Mouse (Mus musculus) small intestine, adult 2 months (tissue): Measurements from ENCODE around the gene Mpv17.
A peak's percentile ranks its signal among the peaks of the same experiment; 100 is the strongest.

Source experiments
- CTCF ChIP-seq: fragments of 200-500 bp; IDR thresholded peaks from 2 replicates; pipeline ENCODE4 v1.5.1; 2012; ENCODE audit warnings: low read depth, mild to moderate bottlenecking, control low read depth, inconsistent platforms, low read length, moderate library complexity, mixed read lengths; ENCODE audit not compliant: insufficient replicate concordance, insufficient read length; ENCODE audit errors: extremely low read depth
- POLR2A ChIP-seq: fragments of 200-500 bp; IDR thresholded peaks from 2 replicates; pipeline ENCODE4 v1.6.1; 2012; ENCODE audit warnings: low read depth, mild to moderate bottlenecking, control low read depth, inconsistent platforms, low read length, moderate library complexity

DNA sequence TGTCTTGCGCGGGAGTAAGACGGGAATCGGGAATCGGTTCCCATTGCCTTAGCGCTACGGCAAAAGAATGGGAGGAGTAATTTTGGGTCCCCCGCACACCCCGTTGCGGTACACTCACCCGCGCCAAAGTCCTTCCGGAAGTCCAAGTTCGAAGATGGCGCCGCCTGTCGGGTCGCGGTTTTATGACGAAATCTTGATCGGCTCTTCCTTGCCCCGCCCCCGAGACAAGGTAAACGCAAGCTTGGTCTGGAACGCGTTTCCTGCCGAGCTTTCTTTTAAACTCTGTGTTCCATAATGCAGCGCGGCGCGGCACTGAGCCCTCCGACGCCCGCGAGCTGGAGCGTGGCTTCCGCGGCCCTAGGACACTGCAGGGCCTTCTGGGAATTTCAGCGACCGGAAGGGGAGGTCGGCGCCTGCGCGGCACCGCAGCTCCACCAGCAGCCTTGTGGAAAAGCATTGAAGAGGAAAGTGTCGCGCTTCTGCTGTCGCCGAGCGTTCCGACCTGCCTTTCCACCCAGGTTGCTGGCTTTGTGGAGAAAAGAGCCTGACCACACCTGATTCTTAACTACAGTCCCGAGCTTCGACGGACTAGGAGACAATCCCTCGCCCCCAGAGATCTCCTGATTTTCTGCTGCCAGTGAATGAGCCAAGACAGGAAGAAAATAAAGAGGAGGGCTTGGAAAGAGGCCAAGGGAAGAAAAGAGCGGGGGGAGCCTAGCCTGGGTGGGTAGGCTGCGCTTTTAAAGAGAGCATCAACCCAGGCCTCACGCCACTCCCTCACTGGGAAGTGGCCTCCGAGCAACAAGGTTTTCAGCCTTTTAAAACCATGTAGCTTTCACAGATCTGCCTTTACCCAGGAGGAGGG is 25.9 kb upstream of the Mpv17 start, which contains the start of the genes Gm29609 and Gtf3c2:
- 0 out of 2 replicates have a peak, but pooled peaks have one; percentile 7 for TF ChIP-seq CTCF
- TF ChIP-seq POLR2A: peak; percentile 80
